Mouse (Mus musculus) ES-CJ7 (cell line): ENCODE measurements around the gene Tex46.

Source experiments
- DNase-seq: peaks from one replicate; pipeline ENCODE4 v3.0.0; 2011; ENCODE audit warnings: low read depth, low spot score

The Tex46 gene

DNA sequence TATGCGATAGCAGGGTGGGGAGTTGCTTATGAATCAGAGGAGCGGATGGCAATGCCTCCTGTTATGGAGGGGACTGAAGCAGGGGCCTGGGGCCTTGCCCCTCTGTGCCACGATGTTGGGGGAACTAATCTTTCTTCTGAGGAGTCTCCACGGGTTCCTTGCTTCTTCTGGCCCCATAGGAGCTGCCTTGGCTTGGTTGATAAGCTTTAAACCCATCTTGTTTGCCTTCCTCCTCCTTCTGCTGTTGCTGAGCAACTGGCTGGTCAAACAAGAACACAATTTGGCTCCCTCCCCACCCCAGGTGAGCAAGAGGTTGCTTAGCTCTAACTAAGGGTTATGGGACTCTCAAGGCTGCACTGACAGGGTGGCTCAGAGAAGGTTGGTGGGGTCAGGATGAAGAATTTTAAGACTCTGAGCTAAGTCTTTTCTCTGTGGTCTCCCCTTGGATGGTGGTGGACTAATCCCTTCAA, at the start of gene Tex46:
Gene Tex46 (plus strand): TSS at position 51 of the 470 bp plus-strand sequence.
- no peak for DNase-seq

DNA sequence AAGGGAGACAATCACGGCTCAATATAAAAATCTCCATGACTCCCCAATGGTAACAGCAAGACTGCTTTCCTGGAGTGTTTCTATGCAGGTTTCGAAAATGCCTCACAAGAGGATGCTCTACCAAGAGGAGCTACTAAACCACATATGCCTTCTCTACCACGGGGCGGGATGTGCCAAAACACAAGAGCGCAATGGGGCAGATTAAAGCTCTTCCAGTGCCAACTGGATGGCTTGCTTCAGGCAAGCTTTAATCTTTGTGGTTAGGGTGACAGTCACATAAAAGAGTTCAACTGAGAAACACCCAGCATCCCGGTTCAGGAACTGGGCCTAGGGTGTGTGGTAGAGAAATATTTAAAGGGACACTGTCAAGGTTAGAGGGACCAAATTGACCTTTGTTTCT, 47.5 kb upstream of the Tex46 start:
- no peak for DNase-seq

DNA sequence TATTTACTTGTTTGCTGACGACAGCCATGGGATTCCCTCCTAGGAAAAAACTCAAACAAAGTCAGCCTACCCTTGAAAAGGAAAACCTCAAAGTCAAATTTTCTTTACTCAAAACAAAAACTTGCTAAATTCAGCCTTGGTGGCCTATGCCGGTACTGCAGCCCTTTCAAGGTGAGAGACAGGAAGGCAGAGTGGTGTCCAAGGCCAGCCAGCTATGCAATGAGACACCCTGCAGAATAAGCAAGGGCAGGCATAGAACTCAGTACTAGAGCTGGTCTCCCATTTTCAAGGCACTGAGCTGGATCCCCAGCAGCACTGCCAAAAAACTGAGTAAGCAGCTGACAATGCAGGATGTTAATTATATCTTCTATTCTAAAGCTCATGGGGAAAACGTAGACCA, 41.6 kb upstream of the Tex46 start:
- DNase-seq: peak; percentile 46

DNA sequence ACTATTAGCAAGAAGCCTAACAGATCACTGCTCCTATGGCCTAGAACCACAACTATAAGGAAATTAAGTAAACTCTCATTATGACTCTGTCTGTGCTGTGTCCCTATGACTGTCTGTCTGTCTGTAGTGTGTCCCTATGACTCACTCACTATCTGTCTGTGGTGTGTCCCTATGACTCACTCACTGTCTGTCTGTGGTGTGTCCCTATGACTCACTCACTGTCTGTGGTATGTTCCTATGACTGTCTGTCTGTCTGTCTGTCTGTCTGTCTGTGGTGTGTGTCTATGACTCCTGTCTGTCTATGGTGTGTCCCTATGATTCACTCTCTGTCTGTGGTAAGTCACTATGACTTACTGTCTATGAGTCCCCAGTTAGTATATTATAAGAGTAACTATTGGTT, 40.2 kb upstream of the Tex46 start:
- DNase-seq: no peak

DNA sequence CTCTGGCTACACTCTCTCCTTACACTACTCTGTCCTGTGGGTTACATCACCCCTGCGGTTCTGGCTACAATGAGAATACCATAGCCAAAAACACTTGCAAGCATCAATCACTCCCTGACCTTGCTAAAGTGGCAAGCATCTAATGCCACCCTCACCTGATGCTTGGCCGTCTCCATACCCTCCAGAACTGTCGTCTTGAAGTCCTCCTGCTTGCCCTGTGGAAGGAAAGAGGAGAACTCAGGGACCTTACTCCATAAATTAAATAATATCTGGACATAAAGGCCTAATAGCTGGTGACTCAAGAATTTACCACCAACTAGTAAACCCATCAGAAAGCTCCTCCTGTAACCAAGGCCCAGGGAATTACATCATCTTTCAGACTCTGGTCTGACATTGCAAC, 28.4 kb upstream of the Tex46 start:
- no peak for DNase-seq

DNA sequence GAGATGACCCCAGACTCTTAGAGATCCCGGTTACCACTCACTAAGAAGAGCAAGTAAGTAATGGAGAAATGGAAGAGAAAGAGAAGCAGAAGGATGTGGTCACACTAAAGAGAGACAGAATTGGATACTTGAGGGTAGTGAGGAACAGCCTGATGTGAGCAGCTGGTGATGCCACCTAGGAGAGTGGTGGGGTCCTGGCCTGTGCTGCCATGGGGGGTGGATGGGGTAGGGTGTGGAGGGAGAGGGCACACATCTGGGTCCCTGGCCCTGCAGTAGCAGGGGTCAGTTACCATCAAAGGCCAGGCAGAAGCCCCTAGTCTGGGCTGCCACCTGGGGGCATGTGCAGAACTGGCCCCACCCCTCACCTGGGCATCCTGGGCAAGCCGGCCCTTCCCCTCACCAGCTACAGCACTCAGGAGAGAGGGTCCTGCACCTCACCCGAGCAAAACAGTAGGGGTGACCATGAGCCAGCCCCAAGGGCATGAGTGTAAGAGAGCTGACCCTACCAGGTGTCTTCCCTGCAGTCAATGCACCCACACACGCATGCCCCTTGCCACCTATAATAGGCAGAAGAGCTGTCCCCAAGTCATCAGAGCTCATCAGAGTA, 22.9 kb upstream of the Tex46 start:
- no peak for DNase-seq

DNA sequence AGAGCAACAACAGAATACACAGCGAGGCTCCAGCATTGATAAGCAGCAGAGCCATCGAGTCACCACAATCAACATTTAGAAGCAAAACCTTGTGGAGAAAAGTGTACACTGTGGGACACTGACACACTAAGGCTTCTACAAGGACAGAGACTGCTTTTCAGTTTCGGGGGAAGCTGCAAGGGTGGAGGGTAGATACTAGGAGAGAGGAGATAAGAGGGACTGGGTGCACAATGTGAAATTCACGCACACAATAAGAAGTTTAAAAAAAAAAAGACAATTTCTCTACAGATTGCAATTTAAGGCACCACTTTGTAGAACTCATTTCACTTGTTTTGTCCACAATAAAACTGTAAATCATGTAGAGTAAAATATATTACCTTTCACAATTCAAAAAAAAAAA, 22.2 kb upstream of the Tex46 start:
- no peak for DNase-seq

DNA sequence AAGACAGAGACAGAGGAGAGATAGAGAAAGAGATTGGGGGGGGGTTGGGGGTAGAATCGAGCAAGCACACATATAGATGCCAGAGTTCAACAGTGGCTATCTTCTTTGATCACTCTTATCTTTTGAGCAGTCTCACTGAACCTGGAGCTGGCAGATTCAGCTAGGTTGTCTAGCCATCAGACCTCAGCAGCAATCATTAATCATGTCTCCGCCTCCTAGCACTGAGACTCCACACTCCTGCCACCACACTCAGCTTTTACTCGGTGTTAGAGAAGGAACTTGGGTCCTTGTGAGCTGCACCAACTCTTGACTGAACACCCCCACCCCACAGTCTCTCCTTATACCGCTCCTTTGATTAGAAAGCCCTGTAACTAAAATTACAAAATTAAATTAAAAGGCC, 18.1 kb upstream of the Tex46 start:
- DNase-seq: no peak

DNA sequence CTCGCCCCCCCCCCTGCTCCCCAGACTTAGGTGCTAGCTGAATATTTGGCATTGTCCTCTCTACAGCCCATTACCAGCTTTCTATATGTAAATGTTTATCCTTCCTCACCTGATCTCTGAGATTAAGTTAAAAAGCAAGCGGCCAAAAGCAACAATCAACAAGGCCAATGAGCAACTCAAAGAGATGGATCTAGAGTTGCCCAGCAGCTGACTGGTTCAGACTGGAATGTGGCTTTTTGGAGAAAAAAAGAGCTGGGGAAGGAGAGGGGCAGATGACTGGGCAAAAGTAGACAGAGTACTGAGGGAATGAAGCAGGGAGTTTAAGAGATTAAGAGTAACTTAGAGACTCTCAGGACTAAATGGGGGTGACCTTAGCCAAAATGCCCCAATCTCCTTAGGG, 16.2 kb upstream of the Tex46 start:
- DNase-seq: peak; percentile 74

DNA sequence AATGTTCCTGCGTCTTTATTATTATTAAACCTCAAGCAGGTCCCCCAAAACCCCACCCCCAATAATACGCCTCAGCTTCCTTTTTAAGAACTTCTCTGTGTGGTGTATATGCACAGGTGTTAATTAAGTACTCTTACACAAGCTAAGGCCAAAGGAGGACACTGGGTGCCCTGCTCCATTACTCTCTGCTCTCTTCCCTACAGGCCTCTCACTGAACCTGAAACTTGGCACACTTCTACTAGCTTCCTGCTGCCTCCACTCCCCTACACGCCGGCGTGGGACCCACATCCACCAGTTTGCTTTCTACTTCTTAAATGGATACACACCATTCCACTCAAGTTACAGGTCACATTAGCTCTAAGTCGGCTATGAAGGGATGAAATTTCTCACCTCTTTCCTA, 15.0 kb upstream of the Tex46 start:
- DNase-seq: no peak

DNA sequence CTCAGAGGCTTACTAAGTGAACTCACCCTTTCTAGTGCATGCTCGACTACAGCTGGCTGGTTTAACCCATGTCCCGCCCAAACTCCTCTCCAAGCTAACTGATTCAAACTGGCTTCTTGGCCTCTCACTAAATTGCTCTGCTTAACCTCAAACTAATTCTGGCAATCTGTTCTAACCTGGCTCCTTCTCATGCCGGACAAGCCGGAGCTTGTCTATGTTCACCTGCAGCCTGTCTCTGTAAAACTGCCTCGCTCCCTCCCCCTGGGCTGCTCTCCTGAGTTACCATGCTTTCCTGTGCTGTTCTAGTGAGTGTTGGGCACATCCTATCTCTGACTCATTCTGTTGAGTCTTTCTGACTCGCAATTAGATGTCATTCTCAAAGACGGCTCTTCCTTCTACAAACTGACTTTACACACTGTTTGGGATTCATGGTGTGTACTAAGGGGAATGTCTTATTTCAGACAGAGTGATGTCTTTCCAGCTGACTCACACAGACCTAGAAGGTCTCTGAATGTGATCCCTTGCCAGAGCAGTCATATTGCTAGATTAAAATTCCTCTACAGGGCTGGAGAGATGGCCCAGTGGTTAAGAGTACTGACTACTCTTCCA, 11.9 kb upstream of the Tex46 start:
- DNase-seq: peak; percentile 28

DNA sequence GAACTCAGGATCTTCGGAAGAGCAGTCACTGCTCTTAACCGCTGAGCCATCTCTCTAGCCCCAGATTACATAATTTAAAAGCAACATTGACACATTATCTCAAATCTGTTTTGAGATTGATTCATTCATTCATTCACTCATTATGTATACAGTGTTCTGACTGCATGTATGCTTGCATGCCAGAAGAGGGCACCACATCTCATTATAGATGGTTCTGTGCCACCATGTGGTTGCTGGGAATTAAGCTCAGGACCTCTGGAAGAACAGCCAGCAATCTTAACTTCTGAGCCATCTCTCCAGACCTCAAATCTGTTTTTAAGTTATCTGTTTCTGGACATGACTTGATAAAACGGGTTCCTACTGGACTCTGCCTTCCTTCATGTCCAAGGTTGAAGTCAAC, 10.4 kb upstream of the Tex46 start:
- DNase-seq: peak; percentile 79

DNA sequence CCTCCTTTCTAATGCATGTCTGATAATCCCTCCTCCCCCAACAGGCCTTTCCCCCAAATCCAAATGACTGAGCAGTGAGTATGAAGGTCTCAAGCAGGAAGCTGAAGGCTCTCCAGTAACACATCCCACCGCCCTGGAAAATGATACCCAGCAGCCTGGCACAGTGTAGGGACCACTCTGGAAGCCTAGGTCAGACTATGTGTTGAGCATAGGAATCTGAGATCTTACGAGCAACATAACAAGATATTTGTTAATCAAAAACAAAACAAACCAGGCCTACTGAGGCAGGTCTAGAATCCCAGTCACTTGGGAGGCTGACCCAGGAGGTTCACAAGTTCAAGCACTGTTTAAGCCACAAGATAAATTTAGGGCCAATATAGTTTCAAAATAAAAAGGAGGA, 9.7 kb upstream of the Tex46 start:
- DNase-seq: no peak

DNA sequence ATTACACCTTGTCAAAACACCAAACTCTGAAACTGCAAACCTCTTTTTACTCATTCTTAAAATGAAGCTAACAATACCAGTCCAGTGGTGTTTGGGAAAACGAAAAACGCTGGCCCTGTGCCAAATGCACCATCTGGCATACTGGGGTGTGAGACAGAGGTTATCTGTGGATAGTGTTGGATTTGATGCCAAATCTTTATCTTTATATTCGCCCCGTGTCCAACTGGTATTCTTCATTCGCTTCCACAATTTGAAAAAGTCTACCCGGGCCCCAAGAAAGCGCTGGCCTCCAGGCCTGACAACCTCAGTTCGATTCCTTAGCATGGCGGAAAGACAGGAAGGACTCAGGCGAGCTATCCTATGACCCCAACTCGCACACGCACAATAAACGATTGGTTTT, 8.8 kb upstream of the Tex46 start:
- no peak for DNase-seq

DNA sequence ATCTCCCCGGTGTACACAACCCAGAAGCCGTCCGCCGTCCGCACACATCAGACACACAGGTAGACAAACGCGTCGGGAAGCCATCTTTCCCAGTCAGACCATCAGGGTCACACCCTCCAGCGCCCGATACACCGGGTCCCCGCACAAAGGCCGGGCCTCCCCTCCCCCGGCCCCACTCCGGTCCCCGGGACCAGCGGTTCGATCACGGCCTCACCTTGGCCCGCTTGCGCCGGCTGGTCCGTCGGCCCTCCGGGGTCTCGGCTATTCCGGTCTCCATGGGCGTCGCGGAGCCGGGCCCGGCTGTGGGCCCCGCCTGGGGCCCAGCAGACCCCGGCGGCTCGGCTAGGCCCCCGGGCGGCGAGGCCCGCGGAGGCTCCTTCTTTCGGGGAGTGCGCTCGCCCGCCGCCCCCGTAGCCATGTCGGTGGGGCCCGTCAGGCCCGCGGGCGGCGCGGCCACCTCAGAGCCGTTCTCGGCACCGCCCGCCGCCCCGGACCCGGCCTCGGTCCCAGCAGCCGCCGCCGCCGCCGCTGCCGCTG, 8.2 kb upstream of the Tex46 start:
- DNase-seq: peak; percentile 64

DNA sequence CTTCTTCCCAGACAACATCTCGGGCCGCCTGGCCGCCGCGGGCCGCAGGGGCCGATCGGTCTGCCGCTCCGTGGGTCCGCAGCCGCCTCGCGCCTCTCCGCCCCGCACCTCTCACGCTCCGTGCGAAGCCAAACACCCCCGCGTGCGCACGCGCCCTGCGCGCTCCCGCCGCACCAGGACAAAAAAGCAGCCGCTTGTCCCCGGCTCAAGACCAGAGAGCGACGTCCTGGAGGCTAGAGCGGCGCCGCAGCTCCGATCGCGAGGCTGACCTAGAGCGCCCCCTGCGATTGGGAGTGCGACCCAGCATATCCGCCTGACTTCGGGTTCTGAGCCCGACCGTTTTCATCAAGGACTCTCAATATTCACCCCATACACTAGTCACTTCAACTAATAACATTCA, 7.7 kb upstream of the Tex46 start, which contains the start of gene Kdm1a:
Gene Kdm1a (minus strand): TSS at position 156 of the 400 bp plus-strand sequence.
- peak; percentile 97 for DNase-seq

DNA sequence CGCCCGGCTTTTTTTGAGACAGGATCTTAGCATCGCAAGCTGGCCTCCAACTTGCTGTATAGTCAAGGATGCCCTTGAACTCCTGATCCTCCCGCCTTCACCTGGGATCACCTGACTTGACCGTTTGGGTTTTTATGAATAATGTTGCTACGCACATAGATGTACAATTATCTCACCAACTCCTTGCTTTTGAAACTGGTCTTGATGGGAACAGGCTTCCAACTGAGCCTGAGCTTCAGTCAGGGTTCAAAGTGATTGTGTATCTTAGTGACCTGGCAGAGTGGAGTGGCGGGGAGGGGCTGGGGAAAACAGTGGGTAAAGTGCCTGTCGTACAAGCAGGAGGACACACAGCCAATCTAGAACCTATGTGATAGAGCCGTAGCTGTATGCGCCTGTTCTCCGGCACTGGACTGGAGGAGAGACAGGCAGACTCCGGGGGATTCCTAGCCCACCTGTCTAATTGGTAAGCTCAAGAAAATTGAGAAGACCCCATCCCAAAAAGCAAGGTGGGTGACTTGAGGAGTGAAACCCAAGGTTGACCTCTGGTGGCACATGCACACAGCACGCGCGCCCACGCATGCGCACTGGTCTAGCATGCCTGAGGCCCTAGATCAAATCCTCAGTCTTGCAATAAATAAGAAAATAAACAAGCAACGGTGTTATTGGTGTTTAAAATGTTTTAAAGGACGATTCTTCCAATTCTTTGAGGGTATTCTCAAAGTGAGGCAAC, 4.3 kb upstream of the Tex46 start:
- peak; percentile 74 for DNase-seq

DNA sequence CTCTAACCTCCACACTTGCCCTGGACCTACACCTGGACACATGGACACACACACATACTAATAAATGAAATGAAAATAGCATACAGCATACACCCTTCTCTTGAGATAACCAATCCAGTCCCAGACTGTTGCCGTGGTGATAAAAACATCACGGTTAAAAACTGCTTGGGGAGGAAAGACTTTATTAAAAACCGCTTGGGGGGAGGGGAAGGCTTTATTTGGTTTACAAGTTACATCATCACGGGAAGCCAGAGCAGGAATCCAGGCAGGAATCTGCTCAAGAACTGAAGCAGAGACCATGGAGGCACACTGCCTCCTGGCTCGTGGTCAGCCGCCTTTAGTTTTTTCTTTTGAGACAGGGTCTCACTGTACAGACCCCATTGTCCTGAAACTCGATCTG, 3.4 kb downstream of the Tex46 start:
- no peak for DNase-seq

DNA sequence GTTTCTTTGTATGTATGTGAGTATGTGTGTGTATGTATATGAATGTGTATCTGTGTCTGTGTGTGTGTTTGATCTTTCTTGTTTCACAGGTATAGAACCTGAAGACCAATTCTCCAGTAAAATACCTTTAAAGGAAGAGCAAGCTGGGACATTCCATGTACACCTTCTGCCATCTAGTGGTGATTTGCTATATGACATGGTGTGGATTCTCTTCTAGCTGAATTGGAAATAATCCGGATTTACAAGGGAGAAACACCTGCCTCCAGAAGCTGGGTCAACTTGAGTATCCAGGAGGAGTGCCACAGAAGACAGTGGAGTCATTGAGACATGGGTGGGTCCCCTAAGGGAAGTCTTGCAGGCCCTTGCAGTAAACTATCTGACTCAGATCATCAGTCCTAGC, 11.1 kb downstream of the Tex46 start:
- peak; percentile 65 for DNase-seq

DNA sequence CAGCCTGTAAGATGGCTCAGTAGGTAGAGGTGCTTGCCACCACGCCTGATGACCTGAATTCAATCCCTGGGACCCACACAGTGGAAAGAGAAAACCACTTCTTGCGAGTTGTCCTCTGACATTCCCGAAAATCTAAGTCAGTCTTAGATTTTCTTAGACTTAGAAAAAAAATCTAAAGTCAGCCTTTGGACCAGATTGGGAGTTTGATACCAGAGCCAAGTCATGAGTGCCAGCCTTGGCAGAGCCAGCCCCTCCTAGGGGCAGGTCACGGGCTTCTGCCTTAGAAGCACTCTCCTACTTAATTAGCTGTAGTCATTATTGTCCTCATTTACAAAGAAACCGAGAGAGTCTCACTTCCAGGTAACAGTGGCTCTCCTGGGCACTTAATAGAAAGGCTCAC, 11.7 kb downstream of the Tex46 start:
- DNase-seq: no peak

DNA sequence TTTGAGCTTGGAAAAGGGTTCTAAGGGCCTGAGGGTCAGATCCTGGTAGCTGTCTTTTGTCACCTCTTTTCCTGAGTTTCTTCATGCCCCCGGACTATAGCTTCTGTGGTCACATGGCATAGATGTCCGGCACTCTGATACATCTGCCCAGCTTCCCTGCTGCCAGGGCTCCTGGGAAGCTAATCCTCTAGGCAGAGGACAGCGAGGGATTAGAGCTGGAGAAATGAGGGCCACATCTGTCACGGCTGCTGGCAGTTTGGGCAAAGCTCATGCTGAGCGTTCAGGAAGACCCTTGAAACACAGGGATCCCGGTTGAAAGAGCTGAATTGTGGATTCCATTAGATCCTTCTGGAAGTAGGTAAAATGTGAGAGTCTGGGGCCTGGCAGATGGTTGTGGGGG, 12.2 kb downstream of the Tex46 start, which contains the start of gene Lactbl1:
Gene Lactbl1 (plus strand): TSS at position 234 of the 400 bp plus-strand sequence.
- no peak for DNase-seq

DNA sequence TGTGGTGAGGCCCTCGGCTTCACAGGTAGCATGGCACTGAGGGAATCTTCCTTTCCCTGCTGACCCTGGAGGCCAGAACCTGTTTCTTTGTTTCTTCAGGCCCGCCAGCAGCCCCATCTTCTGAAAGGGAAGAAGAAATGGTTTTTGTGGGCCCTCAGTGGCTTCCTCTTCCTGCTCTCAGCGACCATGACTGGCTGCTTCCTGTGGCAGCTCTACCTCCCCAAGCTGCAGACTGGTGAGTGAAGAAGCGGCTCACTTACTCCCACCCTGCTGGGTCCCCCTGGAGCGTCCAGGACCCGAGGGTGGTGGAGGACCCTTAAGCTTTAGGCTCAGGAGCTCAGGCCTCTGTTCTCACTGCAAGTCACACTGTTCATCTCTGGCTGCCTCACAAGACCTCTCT, 16.4 kb downstream of the Tex46 start:
- DNase-seq: no peak
